ENCODE assay signal across 8 mouse cellular contexts in the genomic region with DNA sequence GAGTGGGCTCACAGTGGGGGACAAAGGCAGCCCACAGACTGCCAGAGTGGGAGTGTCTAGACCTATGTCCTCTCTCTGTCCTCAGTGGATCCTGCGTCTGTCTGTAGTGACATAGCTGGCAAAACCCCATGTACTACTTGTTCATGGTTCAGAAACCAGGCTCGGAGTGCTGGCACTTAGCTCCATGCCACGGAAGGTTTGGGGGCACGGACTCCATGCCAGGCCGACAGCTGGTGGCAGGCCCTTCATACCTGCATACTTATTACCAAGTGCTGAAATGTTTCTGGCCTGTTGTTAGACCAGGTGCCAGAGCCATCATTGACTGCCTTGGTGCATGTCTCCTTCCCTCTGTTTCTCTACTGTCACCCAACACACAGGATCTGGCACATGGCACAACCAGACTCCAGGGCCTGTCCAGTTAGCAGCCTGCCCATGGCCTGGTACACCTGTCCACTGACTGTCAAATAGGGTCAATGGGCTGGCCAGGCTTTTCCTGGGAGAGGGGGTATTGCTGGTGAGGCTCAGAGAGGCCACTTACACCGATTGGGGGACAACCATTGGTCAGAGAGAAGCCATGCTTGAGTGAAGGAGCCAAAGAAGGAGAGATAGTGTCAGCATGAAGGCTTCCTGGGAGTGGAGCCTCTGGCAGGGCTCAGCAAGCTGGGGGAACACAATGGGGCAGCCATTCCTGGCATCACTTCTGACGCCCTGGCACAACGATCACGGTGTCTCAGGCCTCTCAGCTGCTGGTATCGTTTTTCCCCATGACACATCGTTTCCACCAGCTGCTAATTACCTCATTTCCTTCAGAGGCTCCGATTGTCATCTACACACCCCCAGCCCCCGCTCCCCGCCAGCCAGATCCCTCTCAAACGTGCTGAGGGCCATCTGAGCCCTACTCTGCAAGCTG. TPM values are rescaled to one million over a fixed set of nuclear protein-coding genes. Genes with fewer than 3 reads are reported as not detected.
A peak's percentile ranks its signal among the peaks of the same experiment; 100 is the strongest.
DNase-seq lines count a peak whose midpoint lies in the region; ATAC-seq and TF ChIP-seq lines count a peak whose summit lies in the region.

No protein-coding gene starts in this region.

- H3K4me3 ChIP-seq in limb, embryonic 14.5 days (replicated peaks; ENCODE audit: low read length) = no peak overlapping the region
- H3K4me3 ChIP-seq in limb, embryonic 10.5 days = no peak overlapping the region

- H3K4me1 ChIP-seq in limb, embryonic 14.5 days (ENCODE audit: control insufficient read depth, insufficient read depth, low read length) = no peaks in the 10 kb centered on the region
- H3K4me1 ChIP-seq in limb, embryonic 10.5 days = peaks cover 16% of the 10 kb centered on the region

- no peak overlapping the region for H3K27ac ChIP-seq in limb, embryonic 14.5 days (replicated peaks; ENCODE audit: low read depth, low read length)
- no peak overlapping the region for H3K27ac ChIP-seq in limb, embryonic 10.5 days

- DNase-seq in cerebellum, adult 11 months = peak; percentile 54
- DNase-seq in limb, embryonic 14.5 days (ENCODE audit: low spot score) = peak; percentile 49
- no peak for DNase-seq in limb, embryonic 10.5 days (ENCODE audit: low spot score)
- DNase-seq in cerebellum, postnatal 10 days = peak; percentile 77 to 83
- no peak for DNase-seq in yolk sac, embryonic 10.5 days (ENCODE audit: low spot score)
- DNase-seq in urinary bladder, adult 18-20 months (ENCODE audit: low spot score in 2 of 2) = no peak

- H3K4me2 ChIP-seq in limb, embryonic 14.5 days (replicated peaks; ENCODE audit: low read depth, low read length, severe bottlenecking) = no peak overlapping the region

- H3K36me3 ChIP-seq in limb, embryonic 14.5 days (ENCODE audit: control insufficient read depth, insufficient read depth, low read length) = no peaks in the 10 kb centered on the region
- H3K36me3 ChIP-seq in limb, embryonic 10.5 days = no peaks in the 10 kb centered on the region

- TF ChIP-seq POLR2A in limb, embryonic 14.5 days (IDR thresholded peaks at IDR 0.05; ENCODE audit: borderline replicate concordance, extremely low read depth, insufficient read depth, insufficient read length) = no peak

- no peaks in the 10 kb centered on the region for H3K9me3 ChIP-seq in limb, embryonic 14.5 days (ENCODE audit: control insufficient read depth, low read length)
- H3K9me3 ChIP-seq in limb, embryonic 10.5 days (replicated peaks) = no peaks in the 10 kb centered on the region

- WGBS in limb, embryonic 14.5 days = 61% methylated on average over 15 of the region's 15 CpGs
- WGBS in limb, embryonic 10.5 days = 72% methylated on average over 15 of the region's 15 CpGs

- H3K9ac ChIP-seq in limb, embryonic 14.5 days (ENCODE audit: low read depth, low read length, severe bottlenecking) = no peak overlapping the region

- H3K27me3 ChIP-seq in limb, embryonic 14.5 days (ENCODE audit: control insufficient read depth, insufficient read depth, low read length) = no peaks in the 10 kb centered on the region
- peaks cover 1% of the 10 kb centered on the region; the same call in 1 of the 2 replicates for H3K27me3 ChIP-seq in limb, embryonic 10.5 days (ENCODE audit: low read depth, poor library complexity, severe bottlenecking)

- no peak for ATAC-seq in cerebellum, adult (ENCODE audit: insufficient number of reproducible peaks, low FRiP score, low TSS enrichment)
- ATAC-seq in limb, embryonic 14.5 days (ENCODE audit: low FRiP score, low read depth) = 0 out of 2 replicates have a peak, but pooled peaks have one; percentile 31
- ATAC-seq in inflammation-experienced regulatory T-cells, adult 6 months = peak; percentile 81

RNA-seq across cellular contexts. Expression of gene Ncbp1, which starts 43.2 kb away (rescaled TPM):
- 54.3 and 75.2 TPM in 2 replicates for polyA plus RNA-seq in limb, embryonic 14.5 days (2012; rRNA removed)
- 74.0 and 79.7 TPM in 2 replicates for polyA plus RNA-seq in limb, embryonic 14.5 days (2014; fragmentation: Nextera tagmentation; extraction: Ambion mirVana)
- polyA plus RNA-seq in limb, embryonic 10.5 days (2016; fragmentation: Nextera tagmentation; extraction: Ambion mirVana) = 118 and 129 TPM in 2 replicates
- polyA plus RNA-seq in inflammation-experienced regulatory T-cells, adult 6 months (2017; shearing (Covaris generic)) = 10 to 100 TPM; 39.1 to 43.4 (median 40.9) TPM

RNA-seq across cellular contexts. Expression of gene Tstd2, which starts 43.3 kb away (rescaled TPM):
- polyA plus RNA-seq in limb, embryonic 14.5 days (2012; rRNA removed) = 26.6 and 27.3 TPM in 2 replicates
- 17.5 and 23.7 TPM in 2 replicates for polyA plus RNA-seq in limb, embryonic 14.5 days (2014; fragmentation: Nextera tagmentation; extraction: Ambion mirVana)
- 65.8 and 72.8 TPM in 2 replicates for polyA plus RNA-seq in limb, embryonic 10.5 days (2016; fragmentation: Nextera tagmentation; extraction: Ambion mirVana)
- 10 to 100 TPM; 22.3 to 32.3 (median 29.5) TPM for polyA plus RNA-seq in inflammation-experienced regulatory T-cells, adult 6 months (2017; shearing (Covaris generic))

RNA-seq across cellular contexts. Expression of gene Tmod1, which starts 56.4 kb away (rescaled TPM):
- polyA plus RNA-seq in limb, embryonic 14.5 days (2012; rRNA removed) = 8.1 and 10.8 TPM in 2 replicates
- polyA plus RNA-seq in limb, embryonic 14.5 days (2014; fragmentation: Nextera tagmentation; extraction: Ambion mirVana) = 9.9 and 15.8 TPM in 2 replicates
- 2.0 TPM in 2 replicates for polyA plus RNA-seq in limb, embryonic 10.5 days (2016; fragmentation: Nextera tagmentation; extraction: Ambion mirVana)
- 1 to 10 TPM in 2 of 3 experiments, not detected in 1; 4.1 to 5.1 TPM for polyA plus RNA-seq in inflammation-experienced regulatory T-cells, adult 6 months (2017; shearing (Covaris generic))

Comparison
In these comparisons a context has a peak if more than half of its experiments do, and no peak if none do; other contexts are left out.
1. DNase-seq: peak in cerebellum, adult 11 months (single experiment), limb, embryonic 14.5 days (single experiment) and cerebellum, postnatal 10 days (2 of 2); none in limb, embryonic 10.5 days (single experiment), yolk sac, embryonic 10.5 days (single experiment) and urinary bladder, adult 18-20 months (0 of 2).